Mouse (Mus musculus) c-Kit-positive CD71-positive TER-119-negative erythroid progenitor cells, embryonic 14.5 days (primary cell): Measurements from ENCODE around the gene Kpna1.
"Not testable (repeated sequence)": the region's sequence is repeated elsewhere in the genome, so short reads cannot be mapped to it uniquely, and the experiment has no call there.

Experiments used
- DNase-seq: peaks from one replicate; pipeline ENCODE4 v3.0.0-alpha.2; 2013; ENCODE audit warnings: low read depth

The Kpna1 gene

DNA sequence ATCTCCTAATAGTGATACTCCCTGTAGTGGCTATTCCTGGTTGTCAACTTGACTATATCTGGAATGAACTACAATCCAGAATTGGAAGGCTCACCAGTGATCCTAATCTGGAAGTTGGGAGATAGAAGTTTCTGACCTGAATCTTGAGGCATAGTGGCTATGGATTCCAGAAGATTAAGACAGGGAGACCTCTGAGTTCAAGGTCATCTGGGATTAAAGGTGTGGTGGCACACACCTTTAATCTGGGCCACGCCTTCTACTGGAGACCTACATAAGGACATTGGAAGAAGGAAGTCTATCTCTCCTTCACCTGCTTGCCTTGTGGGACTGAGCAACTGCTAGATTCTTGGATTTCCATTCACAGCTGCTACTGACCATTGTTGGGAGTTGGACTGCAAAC is at the start of gene Kpna1:
Gene Kpna1, plus strand, starts transcription at position 301 of the 400 bp plus-strand sequence.
- DNase-seq = not testable (repeated sequence)

DNA sequence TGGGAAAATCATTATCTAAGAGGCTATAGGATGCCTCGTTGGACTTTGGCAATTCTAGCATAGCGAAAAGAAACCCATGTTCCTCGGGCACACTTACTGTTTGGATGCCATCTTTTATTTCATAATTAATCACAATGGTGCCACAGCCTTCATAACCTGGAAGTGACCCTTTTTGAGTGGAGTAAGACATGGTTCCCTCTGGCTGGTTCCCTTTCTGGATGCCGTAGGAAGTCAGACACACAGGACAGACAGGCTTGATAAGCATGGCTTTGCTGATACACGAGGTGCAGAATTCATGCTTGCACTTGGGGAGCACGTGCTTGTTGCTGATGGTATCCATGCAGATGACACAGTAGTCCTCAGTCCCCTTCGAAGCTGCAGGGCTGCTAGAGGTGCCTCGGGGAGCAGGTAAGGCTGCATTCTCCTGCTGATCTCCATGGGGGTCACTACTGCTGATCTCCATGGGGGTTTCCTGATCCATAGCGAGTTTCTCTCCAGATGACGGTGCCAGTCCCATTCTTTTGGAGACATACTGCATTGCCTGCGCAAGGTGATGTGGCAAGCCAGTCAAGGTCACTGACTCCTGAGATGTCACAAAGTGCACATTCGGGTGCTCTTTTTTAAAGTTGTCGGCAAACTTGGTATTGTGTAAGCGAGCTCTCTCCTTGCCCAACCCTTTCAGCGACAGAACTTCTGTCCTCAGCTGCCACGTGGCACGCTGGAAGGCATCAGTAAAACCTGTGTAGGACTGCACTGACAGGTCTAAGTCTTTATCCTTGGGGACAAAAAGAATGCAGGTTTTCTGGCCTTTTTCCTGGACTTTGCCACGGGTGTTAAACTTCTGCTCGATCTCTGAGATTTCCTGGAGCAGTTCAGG is 46.1 kb upstream of the Kpna1 start:
- DNase-seq = no peak

DNA sequence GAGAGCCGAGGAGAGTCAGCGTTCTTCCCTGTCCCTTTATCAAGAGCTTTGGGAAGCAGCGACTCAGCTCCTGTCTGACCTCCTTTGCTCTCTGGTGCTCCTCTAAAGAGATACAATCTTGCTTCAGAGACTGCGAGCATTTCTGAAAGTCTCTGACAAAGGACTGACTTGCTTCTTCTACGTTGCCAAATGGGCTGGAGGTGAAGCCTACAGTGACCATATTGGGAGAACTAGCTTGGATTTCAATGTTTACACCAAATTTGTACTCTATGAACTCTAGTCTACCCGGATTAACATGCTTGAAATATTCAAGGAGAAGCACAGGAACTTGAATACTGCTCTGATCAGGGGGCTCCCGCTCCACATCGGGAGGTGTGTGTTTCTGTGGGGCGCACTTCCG is 45.4 kb upstream of the Kpna1 start:
- no peak for DNase-seq

DNA sequence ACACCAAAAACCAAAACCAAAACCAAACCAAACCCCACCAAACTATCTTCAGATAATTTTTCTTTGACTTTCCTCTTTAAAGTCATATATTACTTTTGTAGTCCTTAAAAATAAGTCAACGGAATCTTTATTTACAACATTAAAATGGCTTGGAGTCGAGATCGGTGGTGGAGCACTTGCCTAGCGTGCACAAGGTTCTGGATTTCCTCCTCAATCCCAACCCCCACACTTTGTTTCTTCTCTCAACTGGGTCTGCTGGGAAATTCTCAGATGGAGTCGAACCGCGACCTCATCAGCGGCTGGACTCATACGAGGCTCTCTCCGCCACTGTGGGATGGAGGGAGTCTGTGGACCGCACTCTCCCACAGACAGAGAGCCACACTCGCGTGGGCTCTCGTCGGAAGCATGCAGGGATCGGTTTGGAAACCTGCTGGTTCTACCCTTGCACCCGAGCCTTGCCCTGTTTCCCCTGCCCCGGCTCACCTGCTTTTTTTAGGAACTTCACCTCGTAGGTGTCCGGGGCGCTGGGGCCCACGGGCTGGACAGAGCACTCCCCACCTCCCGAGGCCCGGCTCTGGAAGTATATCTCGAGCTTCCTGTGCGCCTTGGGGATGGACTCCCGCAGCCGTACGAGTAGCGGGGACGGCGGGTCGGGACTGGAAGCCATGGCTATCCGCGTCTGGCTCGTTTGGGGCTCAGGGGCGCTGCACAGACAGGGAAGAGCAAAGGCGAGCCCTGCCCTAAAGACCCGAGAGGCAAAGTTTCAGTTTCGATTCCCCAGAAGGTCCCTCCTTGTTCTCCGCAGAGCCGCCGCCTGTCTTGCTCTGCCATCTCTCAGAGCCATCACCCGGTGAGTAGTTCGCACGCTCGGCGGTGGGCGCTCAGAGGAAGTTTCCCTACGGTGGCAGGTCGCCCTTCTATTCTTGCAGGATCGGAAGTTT is 40.1 kb upstream of the Kpna1 start, which contains the start of the genes Parp9 and Dtx3l:
Gene Parp9, plus strand, starts transcription at position 260 of the 941 bp plus-strand sequence.
Gene Dtx3l, minus strand, starts transcription at position 941 of the 941 bp plus-strand sequence.
- peak; percentile 61 for DNase-seq

DNA sequence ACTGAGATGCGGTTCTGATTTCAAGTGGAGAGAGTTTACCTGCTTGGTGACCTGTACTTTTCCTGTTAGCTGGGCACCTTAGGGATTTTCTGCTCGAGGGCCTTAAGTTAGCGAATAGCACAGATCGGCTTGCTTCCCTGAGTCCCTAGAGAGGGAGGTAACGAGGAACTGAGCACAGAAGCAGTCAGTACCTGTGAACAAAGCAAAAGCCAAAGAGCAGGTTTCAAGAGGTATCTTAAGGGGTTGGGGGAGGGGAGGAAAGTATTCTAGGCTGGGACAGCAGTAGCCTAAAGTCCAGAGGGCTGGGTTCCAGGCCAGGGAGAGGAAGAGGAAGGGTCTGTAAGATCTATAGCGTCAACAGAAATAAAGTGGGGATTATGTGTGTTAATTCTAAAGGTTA is 39.3 kb upstream of the Kpna1 start:
- peak; percentile 31 for DNase-seq

DNA sequence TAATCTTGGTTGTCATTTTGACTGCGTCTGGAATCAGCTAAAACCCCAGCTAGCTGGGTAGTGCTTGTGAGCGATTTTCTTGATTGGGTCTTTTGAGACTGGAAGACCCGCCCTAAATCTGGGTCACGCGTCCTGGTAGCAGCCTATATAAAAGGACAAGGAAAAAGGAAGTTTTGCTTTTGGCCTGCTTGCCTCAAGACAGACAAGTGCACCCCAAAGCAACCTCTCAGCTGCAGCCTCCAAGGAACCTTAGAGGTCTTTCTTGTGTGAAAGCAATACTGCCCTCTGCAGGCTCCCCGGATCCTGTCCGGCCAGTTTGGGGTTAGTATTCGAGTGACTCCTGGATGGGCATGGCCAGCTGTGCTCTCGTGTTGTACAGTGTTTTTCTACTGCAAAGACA is 38.9 kb upstream of the Kpna1 start:
- peak; percentile 80 for DNase-seq

DNA sequence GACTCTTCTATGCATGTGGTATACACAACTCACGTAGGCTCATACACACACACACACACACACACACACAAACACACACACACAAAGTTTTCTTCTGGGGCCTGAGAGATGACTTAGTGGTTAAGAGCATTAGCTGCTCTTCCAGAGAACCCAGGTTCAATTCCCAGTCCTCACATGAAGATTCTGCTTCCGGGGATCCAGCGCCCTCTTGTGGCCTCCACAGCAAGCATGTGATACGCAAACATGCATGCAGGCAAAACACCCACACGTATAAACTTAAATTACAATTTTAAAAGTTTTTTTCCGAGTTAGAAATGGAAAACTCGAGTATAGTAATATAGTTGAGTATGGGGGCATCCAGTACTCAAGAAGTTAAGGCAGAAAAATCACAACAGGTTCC is 37.2 kb upstream of the Kpna1 start:
- peak; percentile 35 for DNase-seq

DNA sequence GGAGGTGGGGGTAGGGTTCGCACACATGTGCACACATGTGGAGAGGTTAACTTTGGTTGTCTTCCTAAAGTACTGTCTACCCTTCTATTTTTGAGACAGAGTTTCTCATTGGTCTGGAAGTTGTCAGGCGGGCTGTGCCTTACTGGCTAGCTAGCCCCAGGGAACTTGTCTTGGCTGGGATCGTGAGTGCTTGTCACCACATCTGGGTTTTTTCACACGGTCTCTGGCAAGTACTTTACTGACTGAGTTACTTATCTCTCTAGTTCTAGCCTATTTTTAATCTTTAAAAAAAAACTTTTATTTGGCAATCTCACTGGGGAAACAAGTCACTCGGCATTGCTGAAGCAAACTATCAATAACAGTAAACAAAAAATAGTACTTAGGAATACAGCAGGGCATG is 29.3 kb upstream of the Kpna1 start:
- no peak for DNase-seq

DNA sequence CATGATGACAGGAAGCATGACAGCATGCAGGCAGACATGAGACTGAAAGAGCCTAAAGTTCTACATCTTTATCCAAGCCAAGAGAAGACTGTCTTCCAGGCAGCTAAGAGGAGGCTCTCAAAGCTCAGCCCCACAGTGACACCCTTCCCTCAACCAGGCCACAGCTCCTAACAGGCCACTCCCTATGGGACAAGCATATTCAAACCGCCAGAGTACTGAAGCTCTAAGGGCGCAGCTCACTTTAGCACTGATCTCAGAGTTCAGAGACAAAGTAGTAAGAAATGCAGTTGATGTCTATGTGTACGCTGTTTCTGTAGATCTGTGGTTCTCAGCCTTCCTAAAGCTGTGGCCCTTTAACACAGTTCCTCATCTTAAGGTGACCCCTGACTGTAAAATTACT is 27.3 kb upstream of the Kpna1 start:
- no peak for DNase-seq

DNA sequence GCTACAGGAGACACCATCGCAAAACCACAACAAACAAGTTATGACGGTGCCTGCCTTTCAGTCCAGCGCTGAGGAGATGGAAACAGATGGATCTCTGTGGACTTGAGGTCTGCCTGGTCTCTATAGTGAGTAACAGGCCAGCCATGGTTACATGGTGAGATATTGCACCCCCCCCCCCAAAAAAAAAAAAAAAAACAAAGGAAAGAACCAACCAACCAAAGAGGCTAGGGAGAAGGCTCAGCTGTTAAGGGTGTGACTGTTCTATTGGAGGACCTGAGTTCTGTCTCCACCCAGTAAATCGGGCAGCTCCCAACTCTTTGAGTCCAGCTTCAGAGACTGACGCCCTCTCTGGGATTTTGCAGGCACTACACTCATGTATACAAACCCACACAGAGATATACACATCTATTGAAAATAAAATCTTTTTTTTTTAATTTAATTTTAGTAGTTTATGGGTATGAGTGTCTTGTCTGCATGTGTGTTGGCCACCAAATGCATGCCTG is 25.9 kb upstream of the Kpna1 start:
- DNase-seq = no peak

DNA sequence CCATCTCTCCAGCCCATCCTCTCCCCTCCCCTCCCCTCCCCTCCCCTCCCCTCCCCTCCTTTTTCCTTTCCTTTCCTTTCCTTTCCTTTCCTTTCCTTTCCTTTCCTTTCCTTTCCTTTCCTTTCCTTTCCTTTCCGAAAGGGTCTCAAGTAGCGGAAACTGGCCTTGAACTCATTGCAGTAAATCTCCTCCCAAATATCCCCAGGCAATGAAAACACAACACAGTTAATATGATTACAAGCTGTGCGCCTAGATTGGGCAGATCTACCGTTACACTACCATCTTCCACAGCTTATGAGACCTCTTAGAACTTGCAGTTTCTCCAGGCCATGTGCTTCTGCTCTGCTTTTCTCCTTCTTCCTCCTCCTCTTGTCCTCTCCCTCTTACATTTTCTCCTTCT is 12.6 kb upstream of the Kpna1 start:
- not testable (repeated sequence) for DNase-seq

DNA sequence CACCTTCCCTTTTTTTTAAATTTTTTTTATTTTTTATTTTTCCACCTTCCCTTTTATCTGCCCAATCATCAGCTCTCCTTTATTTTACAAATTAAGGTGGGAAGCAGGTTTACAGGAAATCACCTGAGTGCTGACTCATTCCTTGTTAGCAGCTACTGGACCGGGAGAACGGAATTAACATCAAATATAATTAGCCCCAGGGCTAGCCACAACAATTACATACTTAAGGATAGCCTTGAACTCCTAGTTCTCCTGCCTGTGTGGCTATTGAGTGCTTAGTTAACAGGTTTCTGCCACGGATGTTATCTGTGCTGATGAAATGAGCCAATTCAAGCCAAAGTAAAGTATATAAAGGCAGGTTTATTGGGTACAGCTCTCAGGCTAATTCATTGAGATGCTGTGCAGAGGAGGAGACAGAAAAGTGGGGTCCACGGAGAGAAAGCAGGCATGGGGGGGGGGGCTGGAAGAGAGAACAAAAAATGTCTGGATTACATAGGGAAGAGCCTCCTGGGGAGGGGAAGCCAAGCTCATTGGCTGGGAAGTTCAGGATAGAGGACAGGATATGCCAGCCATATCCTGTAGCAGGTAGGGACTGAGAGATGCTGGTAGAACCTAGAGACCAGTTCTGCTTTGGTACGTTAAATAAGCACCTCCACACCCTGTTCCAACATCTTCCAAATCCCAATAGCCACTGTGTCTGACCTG is 12.0 kb upstream of the Kpna1 start:
- DNase-seq = no peak

DNA sequence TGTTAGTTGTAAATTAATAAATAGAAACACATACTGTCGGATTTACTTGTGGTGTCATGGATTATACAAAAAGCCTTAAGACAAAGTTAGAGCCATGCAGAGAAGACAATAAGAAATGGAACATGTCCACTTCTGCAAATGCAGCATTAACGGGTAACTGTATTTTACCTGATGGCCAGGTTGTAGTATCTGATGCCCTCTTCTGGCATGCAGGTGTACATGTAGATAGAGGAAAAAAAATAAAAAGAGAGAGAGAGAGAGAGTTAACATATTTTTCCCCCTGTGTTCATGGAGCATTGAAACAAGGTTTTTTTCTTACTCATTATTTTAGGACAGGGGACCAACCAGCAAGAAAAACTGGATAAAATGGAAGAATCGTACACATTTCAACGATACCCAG is 11.2 kb upstream of the Kpna1 start:
- no peak for DNase-seq

DNA sequence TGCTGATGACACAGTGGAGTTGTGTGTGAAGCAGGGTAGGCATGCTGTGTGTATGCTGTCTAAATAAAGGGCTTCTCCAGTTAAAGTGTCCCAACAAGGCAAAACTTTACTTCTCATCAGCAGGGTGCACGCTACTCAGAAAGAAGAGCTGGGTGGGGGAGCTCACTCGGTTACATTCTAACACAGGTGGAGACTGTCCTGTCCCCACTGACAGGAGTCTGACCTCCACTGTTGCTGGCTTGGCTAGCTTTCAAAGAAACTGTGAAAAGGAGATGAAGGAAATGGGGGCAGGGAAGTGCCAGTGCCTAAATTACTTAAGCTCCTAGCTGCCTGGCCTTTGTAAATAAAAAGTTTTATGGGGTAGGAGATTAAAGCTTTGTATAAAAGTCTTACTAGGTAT is 10.4 kb upstream of the Kpna1 start:
- no peak for DNase-seq

DNA sequence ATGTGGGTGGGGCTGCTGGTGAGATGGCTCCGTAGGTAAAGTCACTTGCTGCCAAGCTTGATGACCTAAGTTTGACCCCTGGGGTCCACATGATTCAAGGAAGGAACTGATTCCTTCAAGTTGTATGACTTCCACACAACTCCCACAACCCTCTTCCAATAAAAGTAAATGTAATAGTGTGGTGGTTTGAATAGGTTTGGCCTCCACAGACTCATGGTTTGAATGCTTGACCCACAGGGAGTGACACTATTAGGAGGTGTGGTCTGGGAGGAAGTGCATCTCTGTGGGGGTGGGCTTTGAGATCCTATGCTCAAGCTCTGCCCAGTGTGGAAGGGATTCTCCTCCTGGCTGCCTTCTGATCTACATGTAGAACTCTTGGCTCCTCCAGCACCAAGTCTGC is 4.5 kb upstream of the Kpna1 start:
- no peak for DNase-seq

DNA sequence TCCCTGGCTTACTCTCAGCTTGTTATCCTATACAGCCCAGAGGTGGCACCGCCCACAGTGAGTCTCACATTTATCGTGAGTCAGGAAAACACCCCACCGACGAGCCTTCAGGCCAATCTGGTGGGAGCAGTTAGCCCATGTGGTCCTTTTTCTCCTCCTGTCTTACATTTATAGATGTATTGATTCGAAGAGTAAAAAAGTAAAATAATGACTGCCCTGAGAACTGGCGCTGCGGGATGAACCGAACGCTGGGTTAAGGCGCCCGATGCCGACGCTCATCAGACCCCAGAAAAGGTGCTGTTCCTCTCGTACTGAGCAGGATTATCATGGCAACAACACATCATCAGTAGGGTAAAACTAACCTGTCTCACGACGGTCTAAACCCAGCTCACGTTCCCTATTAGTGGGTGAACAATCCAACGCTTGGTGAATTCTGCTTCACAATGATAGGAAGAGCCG is 2.8 kb downstream of the Kpna1 start:
- DNase-seq = peak; percentile 100

DNA sequence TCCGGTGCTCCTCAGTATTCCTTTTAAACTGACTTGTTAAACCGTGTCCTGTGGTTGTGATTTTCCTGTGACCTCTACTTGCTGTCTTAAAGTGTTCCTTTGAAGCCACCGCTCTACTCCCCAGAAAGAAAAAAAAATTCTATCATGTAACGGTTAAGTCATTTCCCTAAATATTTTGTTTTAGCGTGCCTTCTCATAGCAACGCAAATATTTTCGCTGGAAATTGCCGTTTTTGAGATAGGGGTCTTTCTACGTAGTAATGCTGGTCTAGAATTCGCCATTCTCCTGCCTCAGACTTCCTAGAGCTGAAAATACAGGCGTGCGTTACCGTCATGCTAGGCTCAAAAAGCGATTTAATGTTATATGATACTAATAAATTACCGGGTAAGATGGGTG is 4.0 kb downstream of the Kpna1 start:
- DNase-seq = no peak

DNA sequence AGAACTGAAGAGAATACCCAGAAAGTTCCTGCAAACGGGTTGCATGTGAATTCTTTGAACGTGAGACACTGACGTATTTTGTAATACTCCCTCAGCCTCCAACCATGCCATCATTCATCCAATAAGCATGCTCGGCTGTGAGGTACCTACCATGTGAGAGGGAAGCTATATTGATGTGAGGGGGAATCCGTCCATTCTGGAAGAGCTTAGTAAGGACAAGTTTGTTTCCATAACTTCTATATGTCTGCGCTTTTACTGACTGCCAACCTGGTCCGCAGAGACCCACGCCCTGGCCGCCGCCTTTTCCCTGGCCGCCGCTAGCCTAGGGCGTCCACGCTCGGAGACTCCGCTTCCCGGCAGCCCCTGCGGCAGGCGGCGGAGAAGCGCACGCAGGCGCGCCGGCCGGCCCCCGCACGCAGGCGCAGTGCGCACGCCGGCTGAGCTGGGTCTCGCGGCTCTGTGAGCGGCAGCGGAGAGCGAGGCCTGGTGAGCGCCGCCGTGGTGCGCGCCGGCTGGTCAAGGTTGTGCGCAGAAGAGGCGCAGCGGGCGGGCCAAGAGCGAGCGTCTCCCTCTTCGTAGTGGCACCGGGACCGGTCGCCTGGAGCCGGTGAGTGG is 4.5 kb downstream of the Kpna1 start:
- peak; percentile 81 for DNase-seq

DNA sequence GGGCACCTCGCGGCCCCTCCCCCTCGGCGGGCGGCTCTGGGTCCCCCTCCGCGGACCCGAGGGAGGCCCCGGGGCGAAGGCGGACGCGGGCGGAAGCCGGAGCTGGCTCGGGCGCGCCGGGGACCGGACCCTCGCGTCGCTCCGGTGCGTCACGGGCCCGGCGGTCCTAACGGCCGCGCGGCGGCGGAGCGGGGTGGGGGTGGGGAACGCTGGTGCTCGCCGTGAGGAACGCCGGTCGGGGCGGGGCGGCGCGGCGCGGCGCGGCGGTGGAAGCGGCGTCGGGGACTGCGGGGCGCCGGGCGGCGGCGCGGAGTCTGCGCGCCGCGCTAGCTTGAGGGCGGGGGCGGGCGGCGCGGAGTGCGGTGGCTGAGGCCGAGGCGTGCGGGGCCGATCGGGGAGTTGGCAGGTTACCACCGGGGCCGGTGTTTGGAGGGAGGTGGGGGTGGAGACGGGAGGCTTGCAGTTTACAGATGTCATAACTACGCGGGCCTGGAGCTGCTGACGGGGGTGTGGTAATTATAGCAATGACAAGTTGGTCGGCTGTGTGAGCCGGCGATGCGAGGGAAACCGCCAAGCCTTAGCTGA is 5.1 kb downstream of the Kpna1 start:
- peak; percentile 53 for DNase-seq

DNA sequence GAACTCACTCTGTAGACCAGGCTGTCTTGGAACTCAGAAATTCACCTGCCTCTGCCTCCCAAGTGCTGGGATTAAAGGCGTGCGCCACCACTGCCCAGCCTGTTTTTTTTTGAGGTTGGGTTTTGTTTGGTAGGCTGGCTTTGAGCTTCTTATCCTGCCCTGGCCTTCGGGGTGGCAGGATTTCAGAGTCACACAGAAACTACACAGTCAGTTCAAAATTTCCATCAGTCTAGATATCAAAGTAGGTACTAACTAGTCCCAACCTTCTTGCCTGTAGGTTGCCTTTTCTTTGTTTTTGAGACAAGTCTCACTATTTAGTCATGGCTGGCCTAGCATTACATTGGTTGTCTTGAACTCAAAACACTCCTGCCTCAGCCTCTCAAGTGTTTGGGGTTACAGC is 5.9 kb downstream of the Kpna1 start:
- DNase-seq = peak; percentile 23

DNA sequence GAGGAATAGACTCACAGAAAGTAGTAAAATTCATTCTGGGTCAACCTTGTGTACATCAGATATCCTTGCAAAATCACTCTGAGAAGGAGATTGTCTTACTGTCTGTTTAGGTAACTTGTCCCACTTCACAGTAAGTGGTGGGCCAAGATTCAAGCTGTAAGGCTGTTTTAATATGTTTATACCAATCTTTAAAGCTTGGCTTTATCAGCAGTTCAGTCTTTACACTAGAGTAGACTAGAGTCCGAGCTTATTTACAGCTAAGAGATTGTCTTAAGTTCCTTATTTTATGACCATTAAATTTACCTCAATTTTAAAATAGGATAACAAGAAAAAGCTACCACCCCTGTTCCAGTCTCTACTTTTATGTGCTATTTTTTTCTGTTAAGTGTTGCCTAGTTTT is 9.4 kb downstream of the Kpna1 start:
- DNase-seq = no peak
